Mouse (Mus musculus) megakaryocyte, embryonic 14.5 days (primary cell): ENCODE results near the gene Entpd1. TPM values are rescaled to one million over a fixed set of nuclear protein-coding genes. Genes with fewer than 3 reads are reported as not detected.

Source experiments
- H3K27me3 ChIP-seq: replicated peaks from 2 replicates; pipeline ENCODE3; 2012; ENCODE audit warnings: inconsistent platforms
- H3K36me3 ChIP-seq: replicated peaks from 2 replicates; pipeline ENCODE3; 2012; ENCODE audit warnings: low read length, inconsistent platforms, mixed read lengths
- H3K4me1 ChIP-seq: 2 replicates; pipeline ENCODE4 v1.6.1; 2012; ENCODE audit warnings: inconsistent platforms
- H3K4me3 ChIP-seq: replicated peaks from 2 replicates; pipeline ENCODE3; 2012; ENCODE audit warnings: moderate library complexity, mild to moderate bottlenecking, inconsistent platforms
- H3K9me3 ChIP-seq: 2 replicates; pipeline ENCODE4 v1.6.1; 2012; ENCODE audit warnings: inconsistent platforms
- FLI1 ChIP-seq: IDR thresholded peaks from 2 replicates; pipeline ENCODE4 v1.6.1; 2012; ENCODE audit warnings: low read length, inconsistent platforms, mixed read lengths
- GATA1 ChIP-seq: IDR thresholded peaks from 3 replicates; pipeline ENCODE4 v1.6.1; 2012; ENCODE audit warnings: mixed read lengths, low read length, inconsistent platforms, borderline replicate concordance
- polyA plus RNA-seq: library from polyadenylated mRNA; stranded (reverse); fragments of >175 nt; gene quantifications from 2 replicates; pipeline ENCODE4 v1.2.3, GENCODE M21; 2012; ENCODE audit warnings: low replicate concordance; ENCODE audit not compliant: insufficient read depth

Entpd1 gene
- polyA plus RNA-seq, 1 experiment, result 1.9 TPM

- TF ChIP-seq GATA1 (no peak), FLI1 (no peak)
- Histone ChIP-seq H3K36me3 (no peaks in the 10 kb centered on the region), H3K27me3 (no peaks in the 10 kb centered on the region), H3K4me1 (peaks cover 63% of the 10 kb centered on the region), H3K4me3 (no peak overlapping the region), H3K9me3 (no peaks in the 10 kb centered on the region)
Measured at GRCm38 (mm10) chr19:40687291-40687927, 75.2 kb downstream of the Entpd1 start.

- no peaks in the 10 kb centered on the region for H3K9me3 ChIP-seq
- H3K27me3 ChIP-seq, result no peaks in the 10 kb centered on the region
- no peak overlapping the region for H3K4me3 ChIP-seq
- no peak for TF ChIP-seq GATA1
- no peak for TF ChIP-seq FLI1
- H3K36me3 ChIP-seq, result no peaks in the 10 kb centered on the region
- H3K4me1 ChIP-seq, result peaks cover 23% of the 10 kb centered on the region
Measured at GRCm38 (mm10) chr19:40693201-40693600, 81.0 kb downstream of the Entpd1 start.

- H3K27me3 ChIP-seq, result peaks cover 2% of the 10 kb centered on the region
- no peak overlapping the region for H3K4me3 ChIP-seq
- peaks cover 20% of the 10 kb centered on the region for H3K4me1 ChIP-seq
- H3K36me3 ChIP-seq, result no peaks in the 10 kb centered on the region
- no peaks in the 10 kb centered on the region for H3K9me3 ChIP-seq
- TF ChIP-seq FLI1, result no peak
- TF ChIP-seq GATA1, result no peak
Measured at GRCm38 (mm10) chr19:40696116-40696515, 84.0 kb downstream of the Entpd1 start.

- H3K9me3 ChIP-seq, result no peaks in the 10 kb centered on the region
- no peaks in the 10 kb centered on the region for H3K36me3 ChIP-seq
- no peak overlapping the region for H3K4me3 ChIP-seq
- H3K27me3 ChIP-seq, result peaks cover 3% of the 10 kb centered on the region
- peaks cover 17% of the 10 kb centered on the region for H3K4me1 ChIP-seq
- TF ChIP-seq FLI1, result no peak
- no peak for TF ChIP-seq GATA1
Measured at GRCm38 (mm10) chr19:40698103-40698853, 86.1 kb downstream of the Entpd1 start.

- Histone ChIP-seq H3K9me3 (no peaks in the 10 kb centered on the region), H3K27me3 (peaks cover 3% of the 10 kb centered on the region), H3K4me1 (peaks cover 27% of the 10 kb centered on the region), H3K36me3 (no peaks in the 10 kb centered on the region), H3K4me3 (no peak overlapping the region)
- no peak for TF ChIP-seq FLI1
- no peak for TF ChIP-seq GATA1
Measured at GRCm38 (mm10) chr19:40699816-40700215, 87.7 kb downstream of the Entpd1 start.

GRCm38 (mm10) chr19:40702406-40702805 lies 90.2 kb downstream of the Entpd1 start:
- H3K9me3 ChIP-seq, result no peaks in the 10 kb centered on the region
- H3K4me1 ChIP-seq, result peaks cover 36% of the 10 kb centered on the region
- H3K36me3 ChIP-seq, result no peaks in the 10 kb centered on the region
- peaks cover 3% of the 10 kb centered on the region for H3K27me3 ChIP-seq
- no peak overlapping the region for H3K4me3 ChIP-seq
- TF ChIP-seq FLI1, result no peak
- no peak for TF ChIP-seq GATA1

- Histone ChIP-seq H3K9me3 (peaks cover 6% of the 10 kb centered on the region), H3K36me3 (peaks cover 6% of the 10 kb centered on the region), H3K27me3 (no peaks in the 10 kb centered on the region), H3K4me3 (no peak overlapping the region), H3K4me1 (peaks cover 30% of the 10 kb centered on the region)
- TF ChIP-seq GATA1, result no peak
- no peak for TF ChIP-seq FLI1
Measured at GRCm38 (mm10) chr19:40712889-40713628, 100.9 kb downstream of the Entpd1 start.

GRCm38 (mm10) chr19:40714700-40715099 lies 102.5 kb downstream of the Entpd1 start:
- no peak for TF ChIP-seq GATA1
- TF ChIP-seq FLI1, result no peak
- peaks cover 23% of the 10 kb centered on the region for H3K4me1 ChIP-seq
- H3K27me3 ChIP-seq, result no peaks in the 10 kb centered on the region
- H3K9me3 ChIP-seq, result peaks cover 6% of the 10 kb centered on the region
- peaks cover 6% of the 10 kb centered on the region for H3K36me3 ChIP-seq
- H3K4me3 ChIP-seq, result no peak overlapping the region

GRCm38 (mm10) chr19:40716981-40717380 lies 104.8 kb downstream of the Entpd1 start:
- H3K9me3 ChIP-seq, result no peaks in the 10 kb centered on the region
- no peaks in the 10 kb centered on the region for H3K27me3 ChIP-seq
- H3K4me1 ChIP-seq, result peaks cover 26% of the 10 kb centered on the region
- no peak overlapping the region for H3K4me3 ChIP-seq
- TF ChIP-seq GATA1, result no peak
- no peak for TF ChIP-seq FLI1
- no peaks in the 10 kb centered on the region for H3K36me3 ChIP-seq
